Mouse (Mus musculus) lung, embryonic 16.5 days (tissue): ENCODE results near the gene Tmem208. TPM values are rescaled to one million over a fixed set of nuclear protein-coding genes. Genes with fewer than 3 reads are reported as not detected.

Experiments used
- ATAC-seq: fragments of 200-750 bp; cut with Nextera tagmentation; 2 replicates; pipeline ENCODE4 v1.8.0; 2017; ENCODE audit warnings: low read depth, mild to moderate bottlenecking, moderate library complexity
- H3K27ac ChIP-seq: fragments of 300-500 bp; sonication (generic); 2 replicates; pipeline ENCODE4 v1.5.1; 2014; ENCODE audit warnings: mild to moderate bottlenecking, control low read depth, low read length
- H3K27me3 ChIP-seq: fragments of 300-500 bp; sonication (generic); 2 replicates; pipeline ENCODE4 v1.6.1; 2014; ENCODE audit warnings: low read depth, low read length, mixed read lengths; ENCODE audit not compliant: control insufficient read depth, insufficient read depth
- H3K36me3 ChIP-seq: fragments of 300-500 bp; sonication (generic); 2 replicates; pipeline ENCODE4 v1.6.1; 2014; ENCODE audit warnings: low read length; ENCODE audit not compliant: control insufficient read depth, insufficient read depth
- H3K4me1 ChIP-seq: fragments of 300-500 bp; sonication (generic); replicated peaks from 2 replicates; pipeline ENCODE4 v1.6.1; 2014; ENCODE audit warnings: low read length, mixed read lengths; ENCODE audit not compliant: control insufficient read depth, insufficient read depth
- H3K4me2 ChIP-seq: fragments of 300-500 bp; sonication (generic); 2 replicates; pipeline ENCODE4 v1.6.1; 2014; ENCODE audit warnings: low read depth, low read length, control low read depth
- H3K4me3 ChIP-seq: fragments of 300-500 bp; sonication (generic); 2 replicates; pipeline ENCODE4 v1.5.1; 2014; ENCODE audit warnings: mild to moderate bottlenecking, low read length, control low read depth
- H3K9ac ChIP-seq: fragments of 300-500 bp; sonication (generic); 2 replicates; pipeline ENCODE4 v1.6.1; 2014; ENCODE audit warnings: low read length, control low read depth
- H3K9me3 ChIP-seq: fragments of 300-500 bp; sonication (generic); 2 replicates; pipeline ENCODE4 v1.6.1; 2016; ENCODE audit warnings: low read length; ENCODE audit not compliant: control insufficient read depth
- WGBS: fragments of 180-500 bp; shearing (Covaris S2); extraction: QIAGEN DNeasy Blood & Tissue Kit; methylation state at CpG from one replicate; pipeline ENCODE4 v1.1.7; 2014; 5-methylcytosine and 5-hydroxymethylcytosine counted together
- microRNA counts: library from miRNA; unstranded; fragments of <30 nt; microRNA quantifications from one replicate; lab custom pipeline; 2016
- microRNA-seq: library from miRNA; unstranded; fragments of <30 nt; microRNA quantifications from one replicate; pipeline ENCODE4, GENCODE M21; 2016
- polyA plus RNA-seq: library from polyadenylated mRNA; unstranded; fragments of >200 nt; fragmentation: Nextera tagmentation; extraction: Ambion mirVana; gene quantifications from 2 replicates; pipeline ENCODE4 v1.2.1, GENCODE M21; 2015

Gene Tmem208
- polyA plus RNA-seq, 1 experiment from 2014 or later, result 115 TPM

DNA sequence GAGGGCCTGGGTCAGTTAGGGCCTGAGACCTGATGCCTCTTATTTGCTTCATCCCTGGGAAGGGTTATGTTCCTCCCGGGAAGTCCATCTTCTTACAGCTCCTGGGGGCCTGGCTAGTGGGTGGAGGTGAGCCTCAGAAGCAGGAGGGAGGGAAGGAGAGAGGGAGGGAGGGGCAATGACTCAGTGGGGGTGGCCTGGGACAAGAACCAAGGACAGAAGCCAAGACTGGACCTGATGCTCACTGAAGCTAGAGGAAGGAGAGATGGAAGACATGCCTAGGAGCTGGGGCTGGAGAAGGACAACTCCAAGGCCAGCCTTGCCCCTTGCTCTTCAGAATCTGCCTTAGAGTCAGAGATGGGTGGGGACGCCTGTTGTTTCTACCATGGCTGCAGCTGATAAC lies 46.9 kb downstream of the Tmem208 start, which contains the start of gene Plekhg4:
Plekhg4 (plus strand) TSS at position 243 of the 400 bp plus-strand sequence.
- Histone ChIP-seq H3K4me2 (no peak within 1 kb of the TSS), H3K9ac (no peak within 1 kb of the TSS), H3K4me1 (peaks cover 9% of the 10 kb centered on the region), H3K4me3 (no peak within 1 kb of the TSS), H3K27me3 (no peaks in the 10 kb centered on the region), H3K36me3 (peaks cover 3% of the 10 kb centered on the region; the same call in 1 of the 2 replicates), H3K27ac (no peak within 1 kb of the TSS), H3K9me3 (peaks cover 2% of the 10 kb centered on the region; the same call in 1 of the 2 replicates)
- 55% methylated on average over 2 of the region's 2 CpGs for WGBS
- no peak for ATAC-seq

DNA sequence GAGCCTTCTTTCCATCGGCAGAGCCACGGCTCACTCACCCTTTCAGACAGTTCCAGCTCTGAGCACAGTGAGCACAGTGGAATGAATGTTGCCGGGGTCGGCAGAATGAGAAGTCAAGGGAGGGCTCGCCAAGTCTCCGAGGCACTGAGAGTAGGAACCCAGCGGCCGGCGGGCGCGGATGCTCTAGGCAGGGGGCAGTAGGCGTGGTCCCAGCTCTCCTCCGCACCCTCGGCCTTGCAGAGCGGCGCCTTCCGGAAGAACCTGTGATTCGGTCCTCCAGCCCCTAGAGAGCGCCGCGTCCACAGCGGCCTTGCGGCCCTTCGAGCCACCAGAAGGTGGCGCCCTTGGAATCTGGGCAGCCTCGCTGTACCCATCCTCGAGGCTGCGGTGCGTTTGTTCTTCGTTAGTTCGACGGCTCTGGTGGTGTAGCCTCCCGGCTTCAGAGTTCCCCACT lies 48.4 kb downstream of the Tmem208 start:
- Histone ChIP-seq H3K27me3 (no peaks in the 10 kb centered on the region), H3K4me3 (peak overlapping the region; percentile 24), H3K4me1 (peaks cover 19% of the 10 kb centered on the region), H3K9ac (peak overlapping the region; percentile 17; the same call in 1 of the 2 replicates), H3K36me3 (no peaks in the 10 kb centered on the region; the same call in 1 of the 2 replicates), H3K9me3 (peaks cover 2% of the 10 kb centered on the region; the same call in 1 of the 2 replicates), H3K27ac (no peak overlapping the region), H3K4me2 (peak overlapping the region; percentile 44; the same call in 1 of the 2 replicates)
- ATAC-seq, result peak; percentile 34; the same call in 1 of the 2 replicates
- 33% methylated on average over 33 of the region's 33 CpGs for WGBS

GRCm38 (mm10) chr8:105378673-105379072 lies 52.5 kb downstream of the Tmem208 start:
- peak overlapping the region; percentile 18; the same call in 1 of the 2 replicates for H3K4me2 ChIP-seq

GRCm38 (mm10) chr8:105380308-105380707 lies 54.2 kb downstream of the Tmem208 start:
- no peak for ATAC-seq
- H3K27ac ChIP-seq, result no peak overlapping the region
- no peaks in the 10 kb centered on the region for H3K36me3 ChIP-seq
- H3K9ac ChIP-seq, result no peak overlapping the region
- no peak overlapping the region for H3K4me2 ChIP-seq
- H3K27me3 ChIP-seq, result no peaks in the 10 kb centered on the region
- H3K9me3 ChIP-seq, result no peaks in the 10 kb centered on the region
- 67% methylated on average over 12 of the region's 12 CpGs for WGBS
- no peak overlapping the region for H3K4me3 ChIP-seq
- H3K4me1 ChIP-seq, result peaks cover 15% of the 10 kb centered on the region

More at GRCm38 (mm10) chr8:105378673-105379072, 52.5 kb downstream of the Tmem208 start:
- 30% methylated on average over 19 of the region's 19 CpGs for WGBS
- Histone ChIP-seq H3K27me3 (no peaks in the 10 kb centered on the region), H3K9ac (peak overlapping the region; percentile 45; the same call in 1 of the 2 replicates), H3K4me1 (peaks cover 19% of the 10 kb centered on the region), H3K27ac (peak overlapping the region; percentile 36; the same call in 1 of the 2 replicates), H3K9me3 (peaks cover 2% of the 10 kb centered on the region; the same call in 1 of the 2 replicates), H3K4me3 (no peak overlapping the region), H3K36me3 (no peaks in the 10 kb centered on the region)
- peak; percentile 71 for ATAC-seq

DNA sequence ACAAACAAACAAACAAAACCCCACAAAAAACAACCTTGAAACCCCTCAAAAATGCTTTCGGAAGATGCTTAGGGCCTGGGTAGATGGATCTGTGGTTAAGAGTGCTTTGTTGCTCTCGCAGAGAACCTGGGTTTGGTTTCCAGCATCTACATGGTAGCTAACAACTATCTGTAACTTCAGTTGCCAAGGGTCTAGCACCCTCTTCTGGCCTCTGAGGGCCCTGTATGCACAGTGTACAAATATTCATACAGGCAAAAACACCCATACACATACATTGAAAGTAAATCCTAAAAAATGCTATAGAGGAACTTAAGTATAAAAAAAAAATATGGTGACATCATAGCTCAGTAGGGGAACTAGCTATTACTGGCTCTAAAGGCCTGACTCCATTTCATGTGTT lies 57.9 kb downstream of the Tmem208 start:
- H3K9me3 ChIP-seq, result no peaks in the 10 kb centered on the region
- 95% methylated on average over 2 of the region's 2 CpGs for WGBS
- H3K4me1 ChIP-seq, result peaks cover 5% of the 10 kb centered on the region
- H3K9ac ChIP-seq, result no peak overlapping the region
- no peaks in the 10 kb centered on the region for H3K27me3 ChIP-seq
- no peaks in the 10 kb centered on the region for H3K36me3 ChIP-seq
- H3K4me3 ChIP-seq, result no peak overlapping the region
- no peak for ATAC-seq
- H3K4me2 ChIP-seq, result no peak overlapping the region
- H3K27ac ChIP-seq, result no peak overlapping the region

MicroRNA genes within 50 kb of the gene (microRNA counts, 519-probe panel; counts per million panel counts)
- 2,673 counts per million, percentile 49 among the panel's probes with 10 or more counts for microRNA mmu-miR-328 (lab: Ali Mortazavi, UCI)

Small RNA genes lying within 50 kb of the gene (microRNA-seq; reads per million reads assigned to microRNA genes)
- gene Gm27320 (not detected), gene Mir328 (206 reads per million, percentile 58 among the genes with 10 or more reads in this experiment)

Other genes starting within 250 kb of the Tmem208 start
- not detected in 2 replicates for gene Ces3b, start 242.6 kb upstream of the Tmem208 start, polyA plus RNA-seq
- not detected in 2 replicates for gene Ces4a, start 194.6 kb upstream of the Tmem208 start, polyA plus RNA-seq
- 51.4 and 55.5 TPM in 2 replicates for gene Cbfb, start 155.7 kb upstream of the Tmem208 start, polyA plus RNA-seq
- gene D230025D16Rik, start 101.2 kb upstream of the Tmem208 start, polyA plus RNA-seq, result 48.8 and 52.9 TPM in 2 replicates
- 22.3 and 24.7 TPM in 2 replicates for gene B3gnt9, start 71.2 kb upstream of the Tmem208 start, polyA plus RNA-seq
- 31.5 and 34.2 TPM in 2 replicates for gene Tradd, start 61.7 kb upstream of the Tmem208 start, polyA plus RNA-seq
- gene Fbxl8, start 61.7 kb upstream of the Tmem208 start, polyA plus RNA-seq, result 4.9 and 6.6 TPM in 2 replicates
- 0.39 and 0.65 TPM in 2 replicates for gene Hsf4, start 56.6 kb upstream of the Tmem208 start, polyA plus RNA-seq
- gene Nol3, start 50.2 kb upstream of the Tmem208 start, polyA plus RNA-seq, result 2.0 and 2.1 TPM in 2 replicates
- 8.3 and 9.5 TPM in 2 replicates for gene 4931428F04Rik, start 36.5 kb upstream of the Tmem208 start, polyA plus RNA-seq
- 34.4 and 35.5 TPM in 2 replicates for gene Exoc3l, start 30.3 kb upstream of the Tmem208 start, polyA plus RNA-seq
- 69.1 and 76.2 TPM in 2 replicates for gene E2f4, start 28.7 kb upstream of the Tmem208 start, polyA plus RNA-seq
- 14.8 and 15.6 TPM in 2 replicates for gene Elmo3, start 20.8 kb upstream of the Tmem208 start, polyA plus RNA-seq
- 2.1 and 2.6 TPM in 2 replicates for gene Lrrc29, start 76 bp upstream of the Tmem208 start, polyA plus RNA-seq
- 12.7 and 15.8 TPM in 2 replicates for gene Fhod1, start 21.6 kb downstream of the Tmem208 start, polyA plus RNA-seq
- gene Slc9a5, start 22.5 kb downstream of the Tmem208 start, polyA plus RNA-seq, result 5.5 and 6.3 TPM in 2 replicates
- 1.1 and 1.5 TPM in 2 replicates for gene Plekhg4, start 46.9 kb downstream of the Tmem208 start, polyA plus RNA-seq
- gene Kctd19, start 87.1 kb downstream of the Tmem208 start, polyA plus RNA-seq, result 0.13 and 0.36 TPM in 2 replicates
- 1.5 and 1.6 TPM in 2 replicates for gene Lrrc36, start 87.2 kb downstream of the Tmem208 start, polyA plus RNA-seq
- gene Tppp3, start 145.2 kb downstream of the Tmem208 start, polyA plus RNA-seq, result 83.3 and 110 TPM in 2 replicates
- gene Zdhhc1, start 170.5 kb downstream of the Tmem208 start, polyA plus RNA-seq, result 48.3 and 48.4 TPM in 2 replicates
- gene Hsd11b2, start 192.4 kb downstream of the Tmem208 start, polyA plus RNA-seq, result 1.6 and 2.2 TPM in 2 replicates
- 87.3 and 93.0 TPM in 2 replicates for gene Atp6v0d1, start 239.7 kb downstream of the Tmem208 start, polyA plus RNA-seq